Mouse (Mus musculus) heart, embryonic 11.5 days (tissue): ENCODE results near the gene Lipt2. TPM values are rescaled to one million over a fixed set of nuclear protein-coding genes. Genes with fewer than 3 reads are reported as not detected.

Source experiments
- ATAC-seq: fragments of 200-750 bp; cut with Nextera tagmentation; replicated peaks from 2 replicates; pipeline ENCODE4 v1.8.0; 2017; ENCODE audit warnings: moderate library complexity; ENCODE audit not compliant: insufficient number of reproducible peaks, low FRiP score, low TSS enrichment
- H3K27ac ChIP-seq: fragments of 300-500 bp; sonication (generic); 2 replicates; pipeline ENCODE4 v1.5.1; 2014; ENCODE audit warnings: mild to moderate bottlenecking, low read depth, low read length
- H3K27me3 ChIP-seq: fragments of 300-500 bp; sonication (generic); 2 replicates; pipeline ENCODE4 v1.6.1; 2014; ENCODE audit warnings: mild to moderate bottlenecking, low read length, mixed read lengths; ENCODE audit not compliant: control insufficient read depth, insufficient read depth
- H3K36me3 ChIP-seq: fragments of 300-500 bp; sonication (generic); 2 replicates; pipeline ENCODE4 v1.6.1; 2014; ENCODE audit warnings: mild to moderate bottlenecking, low read length, moderate library complexity, mixed read lengths; ENCODE audit not compliant: control insufficient read depth, insufficient read depth
- H3K4me1 ChIP-seq: fragments of 300-500 bp; sonication (generic); 2 replicates; pipeline ENCODE4 v1.6.1; 2014; ENCODE audit warnings: low read length; ENCODE audit not compliant: control insufficient read depth, insufficient read depth
- H3K4me2 ChIP-seq: fragments of 300-500 bp; sonication (generic); 2 replicates; pipeline ENCODE4 v1.6.1; 2014; ENCODE audit warnings: mild to moderate bottlenecking, moderate library complexity
- H3K4me3 ChIP-seq: fragments of 300-500 bp; sonication (generic); 2 replicates; pipeline ENCODE4 v1.5.1; 2014; ENCODE audit warnings: low read depth, low read length
- H3K9ac ChIP-seq: fragments of 300-500 bp; sonication (generic); 2 replicates; pipeline ENCODE4 v1.6.1; 2014; ENCODE audit warnings: mild to moderate bottlenecking, low read depth, low read length, moderate library complexity
- H3K9me3 ChIP-seq: fragments of 300-500 bp; sonication (generic); replicated peaks from 2 replicates; pipeline ENCODE4 v1.6.1; 2016; ENCODE audit warnings: low read length; ENCODE audit not compliant: control insufficient read depth
- WGBS: fragments of 180-500 bp; shearing (Covaris S2); extraction: QIAGEN DNeasy Blood & Tissue Kit; methylation state at CpG from one replicate; pipeline ENCODE4 v1.1.7; 2014; ENCODE audit not compliant: insufficient replicate concordance; 5-methylcytosine and 5-hydroxymethylcytosine counted together
- polyA plus RNA-seq: library from polyadenylated mRNA; unstranded; fragments of >200 nt; fragmentation: Nextera tagmentation; extraction: Ambion mirVana; gene quantifications from 2 replicates; pipeline ENCODE4 v1.2.1, GENCODE M21; 2014

Lipt2 gene
- polyA plus RNA-seq, 1 experiment from 2014 or later: 12.8 TPM

DNA sequence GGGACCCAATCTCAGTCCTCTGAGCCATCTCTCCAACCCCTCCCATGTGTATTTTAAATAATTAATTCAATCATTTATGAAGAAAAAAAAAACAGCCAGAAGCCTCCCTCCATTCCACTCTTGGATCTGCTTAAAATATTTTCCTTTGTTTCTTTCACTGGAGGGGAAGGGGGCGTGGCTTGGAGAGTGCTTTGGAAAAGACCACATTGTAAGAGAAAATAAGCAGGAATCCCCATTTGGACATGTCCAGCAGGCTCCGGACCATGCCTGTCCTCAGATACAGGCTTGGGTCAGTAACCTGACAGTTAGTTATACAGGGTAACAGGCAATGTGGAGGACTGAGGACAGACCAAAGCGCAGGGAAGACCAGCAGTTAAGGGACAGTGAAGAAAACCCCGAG, 33.9 kb upstream of the Lipt2 start:
- ATAC-seq: no peak
- H3K4me2 ChIP-seq: no peak overlapping the region
- 74% methylated on average over 4 of the region's 4 CpGs for WGBS
- no peak overlapping the region for H3K27ac ChIP-seq
- H3K9me3 ChIP-seq: no peaks in the 10 kb centered on the region; the same call in 1 of the 2 replicates
- no peaks in the 10 kb centered on the region for H3K27me3 ChIP-seq
- no peak overlapping the region for H3K9ac ChIP-seq
- H3K4me3 ChIP-seq: no peak overlapping the region
- H3K4me1 ChIP-seq: 0 out of 2 replicates have a peak, but pooled peaks cover 3% of the 10 kb centered on the region
- no peaks in the 10 kb centered on the region for H3K36me3 ChIP-seq

DNA sequence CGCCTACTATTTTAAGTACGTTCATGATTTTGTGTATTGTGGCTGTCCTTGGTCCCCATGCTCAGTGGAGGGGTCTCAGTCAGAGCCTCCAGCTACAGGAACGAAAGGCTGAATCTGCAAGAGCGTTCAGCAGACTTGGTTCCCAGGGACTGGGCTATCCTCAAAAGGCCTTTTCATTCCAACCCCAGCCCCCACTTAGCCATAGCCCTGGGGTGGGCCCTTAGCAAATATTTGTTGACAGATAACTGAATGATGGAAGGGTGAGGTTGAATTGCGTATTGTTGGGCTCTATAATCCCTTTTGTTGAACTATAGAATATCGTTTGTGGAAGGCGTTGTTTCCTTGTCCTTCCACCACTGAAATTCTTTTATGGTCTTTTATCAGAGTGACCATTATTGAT, 32.6 kb upstream of the Lipt2 start:
- no peak for ATAC-seq
- WGBS: 72% methylated on average over 7 of the region's 7 CpGs

GRCm38 (mm10) chr7:100128262-100129041, 30.6 kb upstream of the Lipt2 start:
- WGBS: 77% methylated on average over 7 of the region's 7 CpGs
- no peak overlapping the region for H3K27ac ChIP-seq
- no peak overlapping the region for H3K4me2 ChIP-seq
- H3K4me1 ChIP-seq: no peaks in the 10 kb centered on the region
- no peak overlapping the region for H3K4me3 ChIP-seq
- no peaks in the 10 kb centered on the region for H3K36me3 ChIP-seq
- H3K9ac ChIP-seq: no peak overlapping the region
- no peaks in the 10 kb centered on the region; the same call in 1 of the 2 replicates for H3K9me3 ChIP-seq
- no peaks in the 10 kb centered on the region for H3K27me3 ChIP-seq
- ATAC-seq: no peak

More for the DNA sequence above, 32.6 kb upstream of the Lipt2 start:
- Histone ChIP-seq H3K4me3 (no peak overlapping the region), H3K4me2 (no peak overlapping the region), H3K27me3 (no peaks in the 10 kb centered on the region), H3K9ac (no peak overlapping the region), H3K4me1 (no peaks in the 10 kb centered on the region), H3K36me3 (no peaks in the 10 kb centered on the region), H3K27ac (no peak overlapping the region), H3K9me3 (no peaks in the 10 kb centered on the region; the same call in 1 of the 2 replicates)

DNA sequence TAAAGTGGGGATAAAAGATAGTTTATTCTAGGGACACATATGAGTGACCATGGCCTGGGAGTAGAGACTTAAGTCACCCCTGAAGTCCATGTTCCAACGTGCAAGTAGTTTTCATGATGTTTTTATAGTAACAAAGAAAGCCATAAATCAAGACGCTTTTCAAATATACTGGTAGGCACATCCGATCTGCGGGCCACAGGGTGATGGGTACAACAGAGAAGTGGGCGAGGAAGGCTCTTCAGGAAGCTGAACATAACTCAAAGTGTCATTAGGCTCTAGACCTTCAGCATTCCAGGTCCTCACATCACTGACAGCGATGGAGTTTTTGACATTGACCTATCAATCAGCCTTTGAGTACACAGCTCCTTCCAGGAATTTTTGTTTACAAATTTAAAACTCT, 28.5 kb upstream of the Lipt2 start:
- H3K27me3 ChIP-seq: no peaks in the 10 kb centered on the region
- no peaks in the 10 kb centered on the region; the same call in 1 of the 2 replicates for H3K9me3 ChIP-seq
- no peak overlapping the region for H3K9ac ChIP-seq
- no peaks in the 10 kb centered on the region for H3K36me3 ChIP-seq
- no peak overlapping the region for H3K4me3 ChIP-seq
- WGBS: 71% methylated on average over 6 of the region's 6 CpGs
- H3K27ac ChIP-seq: no peak overlapping the region
- no peaks in the 10 kb centered on the region for H3K4me1 ChIP-seq
- ATAC-seq: no peak
- no peak overlapping the region for H3K4me2 ChIP-seq

DNA sequence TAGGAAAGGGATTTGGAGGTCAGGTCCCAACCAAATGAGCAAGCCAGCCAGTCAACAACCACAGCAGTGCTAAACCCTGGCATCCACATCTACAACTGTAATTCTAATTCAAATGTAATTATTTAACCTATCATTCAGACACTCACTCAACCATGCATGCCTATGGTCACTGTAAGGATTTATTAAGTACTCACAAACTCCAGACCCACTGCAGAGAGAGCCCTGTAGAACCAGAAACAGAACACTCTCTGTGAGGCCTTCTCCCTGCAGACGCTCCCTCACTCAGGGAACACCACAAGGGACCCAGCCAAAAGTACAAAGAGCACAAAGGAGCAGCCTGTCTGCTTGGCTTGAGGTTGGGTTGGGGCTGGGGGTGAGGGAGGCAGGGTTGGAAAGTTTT, 26.7 kb upstream of the Lipt2 start:
- H3K27me3 ChIP-seq: no peaks in the 10 kb centered on the region
- no peak overlapping the region for H3K4me3 ChIP-seq
- H3K9ac ChIP-seq: no peak overlapping the region
- H3K36me3 ChIP-seq: no peaks in the 10 kb centered on the region
- WGBS: 85% methylated on average over 1 of the region's 1 CpGs
- H3K9me3 ChIP-seq: no peaks in the 10 kb centered on the region
- H3K4me1 ChIP-seq: no peaks in the 10 kb centered on the region
- ATAC-seq: no peak
- H3K27ac ChIP-seq: no peak overlapping the region
- no peak overlapping the region for H3K4me2 ChIP-seq

DNA sequence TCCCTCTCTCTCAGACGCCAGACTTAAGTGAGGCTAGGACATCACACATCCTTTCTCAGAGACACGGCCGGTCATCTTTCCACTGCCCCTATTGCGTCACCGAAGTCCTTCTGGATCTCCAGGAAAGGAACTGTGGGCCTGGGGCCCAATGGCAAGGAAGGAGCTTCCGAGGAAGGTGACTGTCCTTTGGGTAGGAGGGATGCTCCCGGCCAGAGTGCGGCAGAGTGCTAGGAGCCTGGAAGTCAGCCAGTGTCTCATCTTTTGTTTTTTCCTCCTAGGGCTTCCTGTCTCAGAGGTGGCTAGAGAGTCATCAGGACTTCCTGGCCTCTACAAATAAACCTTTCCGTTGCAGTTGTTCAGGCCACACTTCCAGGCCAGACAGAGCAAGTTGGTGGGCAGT, 22.0 kb upstream of the Lipt2 start:
- no peak overlapping the region for H3K4me3 ChIP-seq
- H3K27me3 ChIP-seq: no peaks in the 10 kb centered on the region
- H3K36me3 ChIP-seq: no peaks in the 10 kb centered on the region
- H3K9ac ChIP-seq: no peak overlapping the region
- H3K4me2 ChIP-seq: no peak overlapping the region
- ATAC-seq: no peak
- H3K9me3 ChIP-seq: no peaks in the 10 kb centered on the region
- H3K27ac ChIP-seq: no peak overlapping the region
- no peaks in the 10 kb centered on the region for H3K4me1 ChIP-seq
- WGBS: 58% methylated on average over 9 of the region's 9 CpGs

GRCm38 (mm10) chr7:100138075-100138474, 21.0 kb upstream of the Lipt2 start:
- WGBS: 85% methylated on average over 4 of the region's 4 CpGs
- no peak overlapping the region for H3K4me2 ChIP-seq
- no peak for ATAC-seq
- H3K4me3 ChIP-seq: no peak overlapping the region
- no peaks in the 10 kb centered on the region for H3K4me1 ChIP-seq
- no peak overlapping the region for H3K9ac ChIP-seq
- no peak overlapping the region for H3K27ac ChIP-seq
- no peaks in the 10 kb centered on the region for H3K27me3 ChIP-seq
- no peaks in the 10 kb centered on the region for H3K9me3 ChIP-seq
- H3K36me3 ChIP-seq: no peaks in the 10 kb centered on the region

DNA sequence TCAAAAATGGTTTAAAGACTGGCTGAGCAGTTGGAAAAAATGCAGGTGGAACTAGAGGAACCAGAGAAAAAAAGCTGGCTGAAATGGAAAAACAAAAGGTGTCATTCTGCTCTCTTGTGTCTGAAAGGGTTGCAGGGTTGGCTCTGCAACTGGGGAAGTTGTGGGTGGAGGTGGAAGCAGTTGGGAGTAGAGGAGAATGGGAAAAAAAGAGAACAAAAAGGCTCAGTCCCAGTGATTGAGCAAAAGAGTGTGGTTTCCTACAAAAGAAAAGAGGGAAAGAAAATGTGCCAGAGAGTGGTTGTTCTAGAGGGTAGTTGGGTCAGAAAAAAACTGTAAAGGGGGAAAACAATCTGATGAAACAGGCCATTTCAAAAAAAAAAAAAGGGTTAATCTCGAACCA, 18.5 kb upstream of the Lipt2 start:
- H3K4me3 ChIP-seq: no peak overlapping the region
- 63% methylated on average over 1 of the region's 1 CpGs for WGBS
- H3K27me3 ChIP-seq: no peaks in the 10 kb centered on the region
- no peaks in the 10 kb centered on the region for H3K9me3 ChIP-seq
- H3K9ac ChIP-seq: no peak overlapping the region
- H3K27ac ChIP-seq: no peak overlapping the region
- ATAC-seq: no peak
- H3K4me2 ChIP-seq: no peak overlapping the region
- H3K4me1 ChIP-seq: no peaks in the 10 kb centered on the region
- no peaks in the 10 kb centered on the region for H3K36me3 ChIP-seq

DNA sequence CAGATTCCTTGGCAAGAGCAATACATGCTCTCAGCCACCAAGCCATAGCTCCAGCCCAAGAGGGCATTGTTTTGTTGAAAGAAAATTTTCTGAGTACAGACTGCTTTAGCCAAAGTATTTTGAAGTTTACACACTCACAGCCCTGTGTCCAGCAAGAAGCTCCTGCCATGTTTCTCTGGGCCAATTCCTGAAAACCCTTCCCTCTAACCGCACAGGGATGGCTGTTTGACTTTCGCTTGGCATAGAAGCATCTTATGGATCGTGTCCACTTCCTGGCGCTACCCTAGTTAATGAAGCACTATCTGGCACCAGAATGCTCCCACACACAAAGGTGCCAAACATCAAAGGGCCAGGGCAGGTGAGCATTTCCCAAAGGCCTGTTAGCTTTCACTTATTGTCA, 10.5 kb upstream of the Lipt2 start:
- Histone ChIP-seq H3K36me3 (no peaks in the 10 kb centered on the region), H3K9ac (no peak overlapping the region), H3K4me2 (no peak overlapping the region), H3K9me3 (no peaks in the 10 kb centered on the region), H3K4me3 (no peak overlapping the region), H3K4me1 (no peaks in the 10 kb centered on the region), H3K27me3 (no peaks in the 10 kb centered on the region), H3K27ac (no peak overlapping the region)
- 89% methylated on average over 4 of the region's 4 CpGs for WGBS
- ATAC-seq: no peak
